Mouse (Mus musculus) embryonic facial prominence, embryonic 15.5 days (tissue): Measurements from ENCODE around the gene Gsx2. TPM values are rescaled to one million over a fixed set of nuclear protein-coding genes. Genes with fewer than 3 reads are reported as not detected.

Source experiments
- ATAC-seq: fragments of 200-750 bp; cut with Nextera tagmentation; 2 replicates; pipeline ENCODE4 v1.8.0; 2017; ENCODE audit warnings: low read depth, moderate TSS enrichment; ENCODE audit not compliant: insufficient number of reproducible peaks, low FRiP score, low TSS enrichment
- H3K27ac ChIP-seq: fragments of 300-500 bp; sonication (generic); replicated peaks from 2 replicates; pipeline ENCODE4 v1.5.1; 2015; ENCODE audit warnings: mild to moderate bottlenecking, inconsistent platforms
- H3K27me3 ChIP-seq: fragments of 300-500 bp; sonication (generic); 2 replicates; pipeline ENCODE4 v1.6.1; 2015; ENCODE audit warnings: inconsistent platforms
- H3K36me3 ChIP-seq: fragments of 300-500 bp; sonication (generic); 2 replicates; pipeline ENCODE4 v1.6.1; 2015; ENCODE audit warnings: mild to moderate bottlenecking, inconsistent platforms
- H3K4me1 ChIP-seq: fragments of 300-500 bp; sonication (generic); 2 replicates; pipeline ENCODE4 v1.6.1; 2015; ENCODE audit warnings: inconsistent platforms
- H3K4me2 ChIP-seq: fragments of 300-500 bp; sonication (generic); replicated peaks from 2 replicates; pipeline ENCODE4 v1.6.1; 2015; ENCODE audit warnings: mild to moderate bottlenecking, inconsistent platforms
- H3K4me3 ChIP-seq: fragments of 300-500 bp; sonication (generic); replicated peaks from 2 replicates; pipeline ENCODE4 v1.5.1; 2015; ENCODE audit warnings: mild to moderate bottlenecking, inconsistent platforms
- H3K9ac ChIP-seq: fragments of 300-500 bp; sonication (generic); 2 replicates; pipeline ENCODE4 v1.6.1; 2015; ENCODE audit warnings: inconsistent platforms
- H3K9me3 ChIP-seq: fragments of 300-500 bp; sonication (generic); replicated peaks from 2 replicates; pipeline ENCODE4 v1.6.1; 2016; ENCODE audit warnings: inconsistent platforms
- WGBS: fragments of 180-500 bp; shearing (Covaris S2); methylation state at CpG from one replicate; pipeline ENCODE4 v1.1.7; 2015; 5-methylcytosine and 5-hydroxymethylcytosine counted together
- polyA plus RNA-seq: library from polyadenylated mRNA; unstranded; fragments of >200 nt; fragmentation: Nextera tagmentation; extraction: Ambion mirVana; gene quantifications from 2 replicates; pipeline ENCODE4 v1.2.1, GENCODE M21; 2015

The Gsx2 gene
- polyA plus RNA-seq, 1 experiment from 2014 or later: not detected

GRCm38 (mm10) chr5:75118840-75119239 lies 43.4 kb downstream of the Gsx2 start:
- H3K9me3 ChIP-seq: no peaks in the 10 kb centered on the region
- peaks cover 4% of the 10 kb centered on the region; the same call in 1 of the 2 replicates for H3K4me1 ChIP-seq
- no peak for ATAC-seq
- H3K27me3 ChIP-seq: no peaks in the 10 kb centered on the region
- H3K27ac ChIP-seq: no peak overlapping the region
- H3K4me3 ChIP-seq: no peak overlapping the region
- no peaks in the 10 kb centered on the region for H3K36me3 ChIP-seq
- 65% methylated on average over 7 of the region's 7 CpGs for WGBS
- no peak overlapping the region for H3K9ac ChIP-seq
- H3K4me2 ChIP-seq: no peak overlapping the region

GRCm38 (mm10) chr5:75121646-75122045 lies 46.2 kb downstream of the Gsx2 start:
- 29% methylated on average over 5 of the region's 5 CpGs for WGBS
- no peak for ATAC-seq

More at GRCm38 (mm10) chr5:75121646-75122045, 46.2 kb downstream of the Gsx2 start:
- Histone ChIP-seq H3K27me3 (no peaks in the 10 kb centered on the region), H3K4me3 (no peak overlapping the region), H3K4me2 (no peak overlapping the region), H3K9me3 (no peaks in the 10 kb centered on the region), H3K27ac (no peak overlapping the region), H3K9ac (no peak overlapping the region), H3K36me3 (no peaks in the 10 kb centered on the region), H3K4me1 (peaks cover 4% of the 10 kb centered on the region; the same call in 1 of the 2 replicates)

Other genes starting within 250 kb of the Gsx2 start
- 32.1 and 35.1 TPM in 2 replicates for gene Chic2, start 30.8 kb upstream of the Gsx2 start, polyA plus RNA-seq
- 64.9 and 65.0 TPM in 2 replicates for gene Pdgfra, start 76.7 kb downstream of the Gsx2 start, polyA plus RNA-seq